Mouse (Mus musculus): ENCODE results near the gene Ptprt.

Gene Ptprt

DNA sequence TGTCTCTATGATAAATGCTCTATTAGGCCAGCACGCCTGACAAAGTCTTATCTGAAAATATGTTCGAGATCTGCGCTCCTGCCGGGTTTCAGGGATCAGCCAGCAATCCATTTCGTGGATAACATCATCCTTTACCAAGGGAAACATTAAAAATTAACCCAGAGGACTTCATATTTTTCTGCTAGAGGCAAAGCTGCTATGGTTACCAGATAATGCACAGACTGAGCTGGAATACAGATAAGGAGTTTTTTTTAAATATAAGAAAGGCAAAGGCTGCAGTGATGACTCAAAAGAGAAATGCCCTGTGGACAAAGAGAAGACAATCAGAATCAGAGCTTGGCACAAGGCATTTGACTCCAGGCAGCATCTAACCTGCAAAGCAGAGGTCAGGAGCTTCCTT, 1111.4 kb downstream of the Ptprt start:
- DNase-seq (ENCODE audit: low read depth, low spot score), result no peak

DNA sequence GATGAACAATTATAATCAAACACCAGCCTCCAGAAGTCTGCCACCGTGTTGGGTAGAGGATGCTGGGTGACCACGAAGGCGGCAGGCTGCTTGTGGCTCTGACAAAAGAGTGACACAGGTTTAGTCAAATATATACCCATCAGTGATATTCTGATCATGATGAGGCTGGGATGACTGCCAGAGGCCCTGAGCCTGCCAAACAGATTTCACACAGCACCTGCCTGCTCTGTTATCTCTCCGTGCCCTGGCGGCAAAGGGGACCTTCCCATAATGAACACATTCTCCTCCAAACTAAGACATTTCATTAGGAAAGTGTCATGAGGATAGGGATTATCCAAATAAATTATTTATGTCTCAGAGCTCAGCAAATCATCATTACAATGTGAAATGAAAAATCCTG, 1113.6 kb downstream of the Ptprt start:
- no peak for DNase-seq (ENCODE audit: low read depth, low spot score)

- no peak for DNase-seq (ENCODE audit: low read depth, low spot score)
These were observed 1115.5 kb downstream of the Ptprt start for GRCm38 (mm10) chr2:161545406-161545805.

DNA sequence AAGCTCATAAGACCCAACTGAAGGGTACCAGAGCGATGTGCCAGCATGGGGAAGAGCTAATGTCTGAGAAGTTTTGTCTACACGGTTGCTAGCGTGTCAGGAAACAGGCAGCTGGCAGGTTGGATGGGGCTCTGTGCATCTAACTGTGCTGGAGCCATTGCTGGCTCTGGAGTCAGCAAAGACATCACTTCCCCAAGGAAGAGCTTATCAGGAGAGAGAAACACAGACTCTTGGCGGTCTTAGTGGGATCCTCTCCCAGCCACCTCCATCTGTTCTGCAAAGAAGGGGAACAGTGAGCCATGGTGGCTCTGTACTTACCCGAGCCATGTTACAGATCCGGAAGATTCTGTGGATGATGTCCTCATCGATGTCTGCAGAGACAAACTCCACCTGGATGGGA, 1126.8 kb downstream of the Ptprt start:
- DNase-seq (ENCODE audit: low read depth, low spot score), result no peak

GRCm38 (mm10) chr2:161527192-161527591, 1133.8 kb downstream of the Ptprt start:
- DNase-seq (ENCODE audit: low read depth, low spot score), result no peak

- DNase-seq (ENCODE audit: low read depth, low spot score), result no peak
These were observed 1141.3 kb downstream of the Ptprt start for GRCm38 (mm10) chr2:161519671-161520070.

- DNase-seq (ENCODE audit: low read depth, low spot score), result no peak
These were observed 1144.0 kb downstream of the Ptprt start for GRCm38 (mm10) chr2:161516921-161517320.

- DNase-seq (ENCODE audit: low read depth, low spot score), result no peak
These were observed 1147.7 kb downstream of the Ptprt start for GRCm38 (mm10) chr2:161513256-161513655.

DNA sequence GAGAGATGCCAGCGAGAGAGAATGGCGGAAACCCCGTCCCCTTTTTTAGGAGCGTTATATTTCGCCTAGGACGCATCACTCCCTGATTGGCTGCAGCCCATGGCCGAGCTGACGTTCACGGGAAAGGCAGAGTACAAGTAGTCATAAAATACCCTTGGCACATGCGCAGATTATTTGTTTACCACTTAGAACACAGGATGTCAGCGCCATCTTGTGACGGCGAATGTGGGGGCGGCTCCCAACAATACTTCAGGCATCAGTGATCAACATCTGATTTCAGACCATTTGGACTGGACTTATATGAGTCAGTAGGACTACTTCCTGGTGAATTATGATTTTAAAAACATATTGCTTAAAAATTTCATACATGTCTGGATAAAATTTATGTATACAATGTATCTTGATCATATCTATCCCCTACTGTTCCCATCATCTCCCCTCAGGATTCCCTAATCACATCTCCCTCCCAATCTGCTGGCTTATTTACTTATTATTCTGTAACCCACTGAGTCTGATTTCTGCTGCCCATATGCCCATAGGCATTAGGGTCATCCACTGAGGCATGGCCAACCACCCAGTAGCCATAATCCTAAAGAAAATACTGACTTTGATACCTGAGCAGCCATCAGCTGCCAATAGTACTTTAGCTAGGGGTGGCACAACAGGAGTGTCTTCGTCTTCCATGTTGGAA, 1148.9 kb downstream of the Ptprt start:
- DNase-seq (ENCODE audit: low read depth, low spot score), result peak; percentile 76

GRCm38 (mm10) chr2:161511101-161511759, 1149.7 kb downstream of the Ptprt start:
- peak; percentile 20 for DNase-seq (ENCODE audit: low read depth, low spot score)

DNA sequence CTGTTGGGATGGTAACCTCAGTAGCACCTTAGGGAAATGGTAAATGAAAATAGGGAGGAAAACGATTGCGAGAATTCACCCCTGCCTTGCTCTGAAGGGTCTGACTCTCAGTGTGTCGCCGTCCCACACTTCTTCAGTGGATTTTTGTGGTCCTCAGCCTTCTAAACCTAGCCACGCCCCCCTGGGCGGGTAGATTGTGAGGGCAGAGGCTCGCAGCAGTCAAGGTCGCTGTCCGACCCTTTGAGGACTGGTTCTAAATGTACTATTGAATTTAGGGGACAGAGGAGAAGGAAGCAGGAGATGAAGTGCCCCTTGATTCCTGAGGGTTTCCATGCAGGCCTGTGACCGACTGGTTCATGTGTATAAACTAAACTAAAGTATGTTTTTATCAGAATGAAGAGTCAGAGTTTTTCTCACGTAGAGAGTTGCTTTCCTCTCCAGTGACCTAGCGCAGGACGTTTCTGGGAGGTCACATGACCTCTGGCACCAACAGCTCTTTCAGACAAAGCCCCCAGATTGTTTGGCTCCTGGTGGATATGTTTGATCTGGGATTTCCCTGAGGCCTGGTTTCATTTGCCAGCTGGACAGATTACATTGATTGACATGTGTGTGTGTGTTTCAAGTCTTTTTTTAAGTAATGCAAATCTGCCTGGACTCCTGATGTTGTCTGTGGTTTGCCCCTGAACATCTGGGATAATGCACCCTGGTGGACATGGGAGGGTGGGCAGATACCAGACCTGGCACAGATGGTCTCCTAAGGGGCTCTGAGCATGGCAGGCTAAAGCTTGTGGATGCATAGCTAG, 1161.6 kb downstream of the Ptprt start:
- no peak for DNase-seq (ENCODE audit: low read depth, low spot score)

DNA sequence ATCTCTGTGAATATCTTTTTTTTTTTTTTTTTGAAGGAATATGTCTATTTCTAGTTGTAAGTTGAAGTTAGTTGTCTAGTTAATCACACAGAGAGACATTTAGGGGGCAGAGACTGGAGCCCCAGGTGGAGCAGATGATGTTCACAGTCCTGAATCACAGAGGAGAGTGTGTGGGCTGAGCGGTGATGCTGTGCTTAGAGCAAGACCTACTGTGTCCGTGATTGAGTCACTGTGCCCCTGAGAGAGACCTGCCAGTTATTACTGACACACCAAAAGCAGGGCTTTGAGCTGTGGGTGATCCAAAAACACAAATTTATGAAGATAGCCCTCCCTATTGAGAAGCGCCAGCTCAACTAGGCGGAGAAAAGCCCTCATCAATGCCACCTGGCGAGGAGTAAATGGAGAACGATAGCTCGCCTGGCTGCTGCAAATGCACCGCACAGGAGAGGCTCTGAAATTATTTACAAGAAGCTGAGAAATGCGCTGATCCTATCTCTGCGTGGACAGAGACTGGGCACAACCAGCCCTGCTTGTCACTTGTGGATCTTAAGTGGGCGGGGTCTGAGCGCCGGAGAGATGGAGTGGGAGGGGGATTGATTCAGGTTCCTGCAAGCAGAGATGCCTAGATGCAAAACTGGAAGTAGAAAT, 1162.4 kb downstream of the Ptprt start:
- no peak for DNase-seq (ENCODE audit: low read depth, low spot score)

GRCm38 (mm10) chr2:161481741-161482140, 1179.2 kb downstream of the Ptprt start:
- DNase-seq (ENCODE audit: low read depth, low spot score), result no peak

GRCm38 (mm10) chr2:161480445-161480844, 1180.5 kb downstream of the Ptprt start:
- no peak for DNase-seq (ENCODE audit: low read depth, low spot score)

Data from CD4-positive, CD25-positive, alpha-beta regulatory T cell, adult 2 months (primary cell).